Mouse (Mus musculus) G1E (cell line): ENCODE data around the gene Dtx4.

Source experiments
- CTCF ChIP-seq: IDR thresholded peaks from 2 replicates; pipeline ENCODE4 v1.5.1; 2012; ENCODE audit warnings: low read depth, low read length, inconsistent platforms, mixed read lengths
- GATA1 ChIP-seq: IDR thresholded peaks from 2 replicates; pipeline ENCODE4 v1.6.1; 2012; ENCODE audit warnings: borderline replicate concordance, low read length, inconsistent platforms, mixed read lengths
- TAL1 ChIP-seq: conservative IDR thresholded peaks from 2 replicates; pipeline ENCODE4 v1.6.1; 2012; ENCODE audit warnings: low read depth, low read length, inconsistent platforms, mixed read lengths

DNA sequence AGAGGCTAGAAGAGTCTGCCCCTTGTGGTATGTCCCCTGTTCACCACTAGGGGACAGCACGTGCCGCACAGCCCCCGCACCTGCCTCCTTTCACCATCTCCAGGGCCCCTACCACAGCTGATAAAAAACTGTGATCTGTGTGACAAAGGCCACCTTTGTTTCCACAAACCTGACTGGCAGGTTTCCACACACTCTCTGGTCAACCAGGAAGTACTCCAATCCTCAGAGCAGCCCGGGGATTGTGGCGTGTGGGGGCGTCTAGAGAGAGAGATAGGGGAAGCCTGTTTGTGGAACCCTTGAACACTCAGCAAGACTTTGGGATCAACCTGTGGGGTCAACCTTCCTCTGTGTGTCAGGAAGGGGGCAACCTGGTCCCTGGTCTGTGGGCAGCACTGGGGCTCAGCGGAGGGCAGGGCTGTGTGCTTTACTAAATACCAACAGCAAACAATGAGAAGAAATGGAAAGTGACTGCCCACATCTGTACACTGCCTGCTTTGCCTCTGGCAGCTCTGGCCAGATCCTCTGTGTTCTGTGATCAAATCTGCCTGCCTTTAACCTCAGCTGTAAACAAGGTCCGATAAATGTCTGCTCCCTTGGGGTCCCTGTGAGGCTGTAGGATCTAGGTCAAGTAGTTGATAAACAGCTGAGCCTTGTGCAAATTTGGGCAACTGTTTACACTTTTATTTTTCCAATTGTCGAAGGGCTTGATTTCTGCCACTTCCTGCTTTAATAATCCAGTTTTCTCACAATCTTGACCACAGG, 12.9 kb downstream of the Dtx4 start:
- TF ChIP-seq CTCF, result peak; percentile 61
- TF ChIP-seq GATA1, result no peak
- TF ChIP-seq TAL1, result no peak
